Mouse (Mus musculus) lung, embryonic 14.5 days (tissue): Measurements from ENCODE around the gene Olfr1259. TPM values are rescaled to one million over a fixed set of nuclear protein-coding genes. Genes with fewer than 3 reads are reported as not detected.
"Not testable (repeated sequence)": the region's sequence is repeated elsewhere in the genome, so short reads cannot be mapped to it uniquely, and the experiment has no call there.

ENCODE experiments used
- ATAC-seq: fragments of 200-750 bp; cut with Nextera tagmentation; 2 replicates; pipeline ENCODE4 v1.8.0; 2017; ENCODE audit warnings: mild to moderate bottlenecking, moderate TSS enrichment, moderate library complexity; ENCODE audit not compliant: insufficient read depth
- DNase-seq: peaks from one replicate; pipeline ENCODE4 v3.0.0-alpha.2; 2015
- H3K27ac ChIP-seq: fragments of 300-500 bp; sonication (generic); 2 replicates; pipeline ENCODE4 v1.5.1; 2014; ENCODE audit warnings: low read depth, mild to moderate bottlenecking, moderate library complexity
- H3K27me3 ChIP-seq: fragments of 300-500 bp; sonication (generic); 2 replicates; pipeline ENCODE4 v1.6.1; 2014; ENCODE audit warnings: low read length, control low read depth; ENCODE audit not compliant: insufficient read depth
- H3K36me3 ChIP-seq: fragments of 300-500 bp; sonication (generic); 2 replicates; pipeline ENCODE4 v1.6.1; 2014; ENCODE audit warnings: control low read depth; ENCODE audit not compliant: insufficient read depth
- H3K4me1 ChIP-seq: fragments of 300-500 bp; sonication (generic); 2 replicates; pipeline ENCODE4 v1.6.1; 2014; ENCODE audit warnings: antibody characterized with exemption, control low read depth; ENCODE audit not compliant: insufficient read depth
- H3K4me2 ChIP-seq: fragments of 300-500 bp; sonication (generic); 2 replicates; pipeline ENCODE4 v1.6.1; 2014; ENCODE audit warnings: mild to moderate bottlenecking
- H3K4me3 ChIP-seq: fragments of 300-500 bp; sonication (generic); 2 replicates; pipeline ENCODE4 v1.5.1; 2014; ENCODE audit warnings: low read depth, low read length
- H3K9ac ChIP-seq: fragments of 300-500 bp; sonication (generic); 2 replicates; pipeline ENCODE4 v1.6.1; 2014
- H3K9me3 ChIP-seq: fragments of 300-500 bp; sonication (generic); 2 replicates; pipeline ENCODE4 v1.6.1; 2016; ENCODE audit warnings: low read depth, low read length, control low read depth
- CTCF ChIP-seq: IDR thresholded peaks from 2 replicates; pipeline ENCODE4 v1.5.1; 2016; ENCODE audit warnings: antibody characterized with exemption, low read depth
- WGBS: fragments of 180-500 bp; shearing (Covaris S2); extraction: QIAGEN DNeasy Blood & Tissue Kit; methylation state at CpG from one replicate; pipeline ENCODE4 v1.1.7; 2014; 5-methylcytosine and 5-hydroxymethylcytosine counted together
- polyA plus RNA-seq: library from polyadenylated mRNA; unstranded; fragments of >200 nt; fragmentation: Nextera tagmentation; extraction: Ambion mirVana; gene quantifications from 2 replicates; pipeline ENCODE4 v1.2.1, GENCODE M21; 2014

The Olfr1259 gene
- not detected in 2 replicates for polyA plus RNA-seq

GRCm38 (mm10) chr2:89948564-89948963 is at the start of gene Olfr1259:
Olfr1259 (minus strand) TSS chr2:89948664.
- Histone ChIP-seq H3K4me1 (no peaks in the 10 kb centered on the region), H3K9me3 (no peaks in the 10 kb centered on the region), H3K4me3 (no peak within 1 kb of the TSS), H3K27me3 (no peaks in the 10 kb centered on the region), H3K9ac (no peak within 1 kb of the TSS), H3K4me2 (no peak within 1 kb of the TSS), H3K27ac (no peak within 1 kb of the TSS), H3K36me3 (no peaks in the 10 kb centered on the region)
- TF ChIP-seq CTCF: no peak
- DNase-seq (no peak), ATAC-seq (no peak)
- WGBS: 78% methylated on average over 5 of the region's 5 CpGs

DNA sequence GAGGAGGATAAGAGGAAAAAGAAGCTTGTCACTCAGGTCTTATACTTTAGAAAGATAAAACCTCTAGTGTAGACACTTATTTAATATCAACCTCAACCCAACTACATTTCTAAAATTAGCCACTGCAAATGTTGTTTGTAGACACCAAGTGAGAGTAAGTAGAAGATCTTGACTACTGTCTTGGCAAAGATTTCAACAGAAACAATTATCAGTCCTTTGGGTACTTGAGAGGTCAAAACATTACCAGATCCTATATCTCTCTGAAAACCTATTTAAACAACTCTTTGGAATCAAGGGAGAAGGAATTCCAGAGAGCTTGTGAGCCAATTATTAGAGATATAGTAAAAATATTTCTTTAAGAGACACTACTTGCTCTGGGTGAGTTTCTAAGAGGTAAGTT is 42.5 kb upstream of the Olfr1259 start, which contains the start of gene Olfr1261:
Gene Olfr1261 (plus strand): TSS at position 301 of the 400 bp plus-strand sequence.
- Histone ChIP-seq H3K4me1 (no peaks in the 10 kb centered on the region), H3K9me3 (no peaks in the 10 kb centered on the region), H3K27me3 (no peaks in the 10 kb centered on the region), H3K36me3 (no peaks in the 10 kb centered on the region), H3K4me3 (no peak within 1 kb of the TSS), H3K9ac (no peak within 1 kb of the TSS), H3K27ac (no peak within 1 kb of the TSS), H3K4me2 (no peak within 1 kb of the TSS)
- no peak for TF ChIP-seq CTCF
- ATAC-seq (no peak), DNase-seq (no peak)

DNA sequence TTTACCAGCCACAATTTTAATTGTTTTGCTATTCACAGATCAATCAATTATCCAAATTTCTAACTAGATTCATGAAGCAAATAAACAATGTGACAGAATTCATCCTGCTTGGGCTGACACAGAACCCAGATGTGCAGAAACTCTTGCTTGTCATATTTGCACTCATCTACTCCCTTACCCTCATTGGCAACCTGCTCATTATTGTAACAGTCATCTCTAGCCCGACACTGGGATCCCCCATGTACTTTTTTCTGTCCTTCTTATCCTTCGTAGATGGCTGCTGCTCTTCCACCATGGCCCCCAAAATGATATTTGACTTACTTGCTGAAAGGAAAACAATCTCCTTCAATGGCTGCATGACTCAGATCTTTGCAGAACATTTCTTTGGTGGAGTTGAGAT is 29.2 kb upstream of the Olfr1259 start:
- Histone ChIP-seq H3K9ac (no peak overlapping the region), H3K4me3 (no peak overlapping the region), H3K4me1 (no peaks in the 10 kb centered on the region), H3K36me3 (no peaks in the 10 kb centered on the region), H3K27ac (no peak overlapping the region), H3K27me3 (no peaks in the 10 kb centered on the region), H3K4me2 (no peak overlapping the region), H3K9me3 (no peaks in the 10 kb centered on the region)
- DNase-seq (no peak), ATAC-seq (no peak)
- WGBS: 80% methylated on average over 2 of the region's 2 CpGs
- no peak for TF ChIP-seq CTCF

DNA sequence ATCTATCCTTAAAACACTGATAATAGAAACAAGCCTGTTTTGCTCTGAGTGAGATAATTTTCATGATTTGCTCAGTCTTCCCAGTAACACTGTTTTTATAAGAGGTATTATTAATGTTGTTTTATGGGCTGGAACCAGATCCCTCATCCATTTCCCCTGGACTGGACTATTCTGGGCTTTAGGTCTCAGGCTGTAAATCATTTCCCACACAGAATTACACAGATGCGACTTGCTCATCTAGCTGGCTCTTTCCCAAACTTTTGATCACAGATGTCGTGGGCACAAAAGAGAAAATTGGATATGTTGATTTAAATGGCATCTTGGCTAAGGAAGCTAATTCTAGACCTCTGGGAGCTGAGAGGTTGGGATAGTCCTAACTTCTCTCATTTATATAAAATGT is 25.7 kb upstream of the Olfr1259 start, which contains the start of gene Olfr1260:
Gene Olfr1260 (plus strand): TSS at position 157 of the 400 bp plus-strand sequence.
- TF ChIP-seq CTCF: no peak
- H3K27ac ChIP-seq: no peak within 1 kb of the TSS
- H3K4me2 ChIP-seq: no peak within 1 kb of the TSS
- H3K9me3 ChIP-seq: no peaks in the 10 kb centered on the region
- no peak within 1 kb of the TSS for H3K9ac ChIP-seq
- H3K36me3 ChIP-seq: no peaks in the 10 kb centered on the region
- 38% methylated on average over 2 of the region's 2 CpGs for WGBS
- DNase-seq: peak; percentile 1
- H3K4me3 ChIP-seq: no peak within 1 kb of the TSS
- no peaks in the 10 kb centered on the region for H3K4me1 ChIP-seq
- ATAC-seq: no peak
- no peaks in the 10 kb centered on the region for H3K27me3 ChIP-seq

- H3K36me3 ChIP-seq: no peaks in the 10 kb centered on the region
- no peak within 1 kb of the TSS for H3K4me3 ChIP-seq
- H3K4me1 ChIP-seq: no peaks in the 10 kb centered on the region
- ATAC-seq: no peak
- no peak for TF ChIP-seq CTCF
- H3K9me3 ChIP-seq: no peaks in the 10 kb centered on the region
- H3K9ac ChIP-seq: no peak within 1 kb of the TSS
- DNase-seq: no peak
- no peak within 1 kb of the TSS for H3K27ac ChIP-seq
- H3K27me3 ChIP-seq: no peaks in the 10 kb centered on the region
- H3K4me2 ChIP-seq: no peak within 1 kb of the TSS
Observed at GRCm38 (mm10) chr2:89927009-89927408, 21.5 kb downstream of the Olfr1259 start, which contains the start of gene Olfr1258. Olfr1258 (plus strand) TSS chr2:89927309.

DNA sequence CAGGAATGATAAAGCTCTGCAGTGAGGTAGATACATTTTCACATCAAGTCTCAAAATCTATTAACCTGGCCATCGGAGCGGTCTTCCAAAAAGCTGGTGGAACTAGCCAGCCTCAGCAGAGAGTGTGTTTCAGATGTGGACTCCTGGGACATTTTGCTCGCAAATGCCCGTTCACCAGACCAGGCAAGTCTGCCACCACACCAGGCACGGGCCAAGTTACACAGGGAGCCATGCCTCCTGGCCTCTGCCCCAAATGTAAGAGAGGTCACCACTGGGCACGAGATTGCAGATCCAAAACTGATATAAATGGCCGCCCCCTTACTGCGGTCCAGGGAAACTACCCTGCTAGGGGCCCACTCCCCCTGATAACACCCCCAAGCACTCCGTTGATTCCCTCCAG is 35.8 kb downstream of the Olfr1259 start:
- H3K4me3 ChIP-seq, H3K36me3 ChIP-seq, H3K27me3 ChIP-seq, H3K4me2 ChIP-seq, DNase-seq, H3K9ac ChIP-seq, H3K27ac ChIP-seq, H3K9me3 ChIP-seq, ATAC-seq, H3K4me1 ChIP-seq: not testable (repeated sequence)
- 83% methylated on average over 9 of the region's 9 CpGs for WGBS

Other genes starting within 250 kb of the Olfr1259 start
- not detected in 2 replicates for gene Olfr1252, start 223.7 kb downstream of the Olfr1259 start, polyA plus RNA-seq
- not detected in 2 replicates for gene Olfr1253, start 191.6 kb downstream of the Olfr1259 start, polyA plus RNA-seq
- gene Olfr1254, start 155.0 kb downstream of the Olfr1259 start, polyA plus RNA-seq: not detected in 2 replicates
- gene Olfr1255, start 136.6 kb downstream of the Olfr1259 start, polyA plus RNA-seq: not detected in 2 replicates
- gene Olfr1256, start 107.1 kb downstream of the Olfr1259 start, polyA plus RNA-seq: not detected in 2 replicates
- not detected in 2 replicates for gene Olfr48, start 100.5 kb downstream of the Olfr1259 start, polyA plus RNA-seq
- gene Olfr1257, start 70.2 kb downstream of the Olfr1259 start, polyA plus RNA-seq: not detected in 2 replicates
- gene Olfr1258, start 21.4 kb downstream of the Olfr1259 start, polyA plus RNA-seq: not detected in 2 replicates
- gene Olfr1260, start 25.7 kb upstream of the Olfr1259 start, polyA plus RNA-seq: not detected in 2 replicates
- gene Olfr1261, start 42.6 kb upstream of the Olfr1259 start, polyA plus RNA-seq: not detected in 2 replicates
- gene Olfr1262, start 51.5 kb upstream of the Olfr1259 start, polyA plus RNA-seq: not detected in 2 replicates
- not detected in 2 replicates for gene Olfr1263, start 63.5 kb upstream of the Olfr1259 start, polyA plus RNA-seq
- gene Olfr1264, start 76.9 kb upstream of the Olfr1259 start, polyA plus RNA-seq: not detected in 2 replicates
- not detected in 2 replicates for gene Olfr1265, start 86.7 kb upstream of the Olfr1259 start, polyA plus RNA-seq
- gene Olfr140, start 114.9 kb upstream of the Olfr1259 start, polyA plus RNA-seq: not detected in 2 replicates
- not detected in 2 replicates for gene Olfr1269, start 172.7 kb upstream of the Olfr1259 start, polyA plus RNA-seq
- gene Olfr32, start 193.6 kb upstream of the Olfr1259 start, polyA plus RNA-seq: not detected in 2 replicates
- gene Olfr1270, start 204.4 kb upstream of the Olfr1259 start, polyA plus RNA-seq: not detected in 2 replicates